Mouse (Mus musculus): ENCODE measurements around the gene Stk31. TPM values are rescaled to one million over a fixed set of nuclear protein-coding genes. Genes with fewer than 3 reads are reported as not detected.
A peak's percentile ranks its signal among the peaks of the same experiment; 100 is the strongest.
"Not testable (repeated sequence)": the region's sequence is repeated elsewhere in the genome, so short reads cannot be mapped to it uniquely, and the experiment has no call there.

The Stk31 gene
- total RNA-seq (2018; cell fraction: chromatin; rRNA removed), result not detected
- total RNA-seq (2018; cell fraction: cytosol; rRNA removed), result not detected
- total RNA-seq (2018; cell fraction: nucleus; rRNA removed), result not detected
- polyA plus RNA-seq (2018), result not detected in 3 replicates

- H3K79me2 ChIP-seq (ENCODE audit: inconsistent target), result no peaks in the 10 kb centered on the region
- no peak within 1 kb of the TSS for H3K27ac ChIP-seq
- H3K4me3 ChIP-seq (ENCODE audit: inconsistent target), result no peak within 1 kb of the TSS
- no peaks in the 10 kb centered on the region for H3K36me3 ChIP-seq (ENCODE audit: inconsistent target)
- WGBS (ENCODE audit: missing documents), result 94% methylated on average over 31 of the region's 34 CpGs
These were observed at the start of gene Stk31 for GRCm38 (mm10) chr6:49395316-49395715. TSS of gene Stk31 (plus strand) at chr6:49395604.

GRCm38 (mm10) chr6:49349826-49350225 is 45.6 kb upstream of the Stk31 start:
- Histone ChIP-seq H3K4me3 (ENCODE audit: inconsistent target) (no peak overlapping the region), H3K79me2 (ENCODE audit: inconsistent target) (no peaks in the 10 kb centered on the region), H3K36me3 (ENCODE audit: inconsistent target) (no peaks in the 10 kb centered on the region), H3K27ac (no peak overlapping the region)
- WGBS (ENCODE audit: missing documents), result 51% methylated on average over 7 of the region's 7 CpGs

GRCm38 (mm10) chr6:49354613-49355012 is 40.8 kb upstream of the Stk31 start:
- H3K4me3 ChIP-seq (ENCODE audit: inconsistent target), result no peak overlapping the region
- no peak overlapping the region for H3K27ac ChIP-seq
- H3K79me2 ChIP-seq (ENCODE audit: inconsistent target), result no peaks in the 10 kb centered on the region
- 88% methylated on average over 2 of the region's 3 CpGs for WGBS (ENCODE audit: missing documents)
- H3K36me3 ChIP-seq (ENCODE audit: inconsistent target), result no peaks in the 10 kb centered on the region

GRCm38 (mm10) chr6:49355171-49355570 is 40.2 kb upstream of the Stk31 start:
- Histone ChIP-seq H3K79me2 (ENCODE audit: inconsistent target) (no peaks in the 10 kb centered on the region), H3K36me3 (ENCODE audit: inconsistent target) (no peaks in the 10 kb centered on the region), H3K27ac (no peak overlapping the region), H3K4me3 (ENCODE audit: inconsistent target) (no peak overlapping the region)
- WGBS (ENCODE audit: missing documents), result 89% methylated on average over 4 of the region's 4 CpGs

GRCm38 (mm10) chr6:49360420-49360819 is 35.0 kb upstream of the Stk31 start:
- H3K27ac ChIP-seq, result no peak overlapping the region
- H3K36me3 ChIP-seq (ENCODE audit: inconsistent target), result no peaks in the 10 kb centered on the region
- no peak overlapping the region for H3K4me3 ChIP-seq (ENCODE audit: inconsistent target)
- no peaks in the 10 kb centered on the region for H3K79me2 ChIP-seq (ENCODE audit: inconsistent target)

GRCm38 (mm10) chr6:49367159-49368054 is 28.0 kb upstream of the Stk31 start, which contains the start of gene Fam221a:
TSS of gene Fam221a (plus strand) at chr6:49367739.
- no peaks in the 10 kb centered on the region for H3K79me2 ChIP-seq (ENCODE audit: inconsistent target)
- H3K4me3 ChIP-seq (ENCODE audit: inconsistent target), result peak within 1 kb of the TSS; percentile 46
- H3K36me3 ChIP-seq (ENCODE audit: inconsistent target), result no peaks in the 10 kb centered on the region
- WGBS (ENCODE audit: missing documents), result 9% methylated on average over 45 of the region's 49 CpGs
- H3K27ac ChIP-seq, result no peak within 1 kb of the TSS

GRCm38 (mm10) chr6:49368212-49368611 is 27.2 kb upstream of the Stk31 start:
- Histone ChIP-seq H3K4me3 (ENCODE audit: inconsistent target) (peak overlapping the region; percentile 46), H3K79me2 (ENCODE audit: inconsistent target) (no peaks in the 10 kb centered on the region), H3K27ac (no peak overlapping the region), H3K36me3 (ENCODE audit: inconsistent target) (no peaks in the 10 kb centered on the region)
- WGBS (ENCODE audit: missing documents), result 65% methylated on average over 3 of the region's 3 CpGs

- 86% methylated on average over 4 of the region's 4 CpGs for WGBS (ENCODE audit: missing documents)
- H3K27ac ChIP-seq, result no peak overlapping the region
- H3K4me3 ChIP-seq (ENCODE audit: inconsistent target), result no peak overlapping the region
- no peaks in the 10 kb centered on the region for H3K79me2 ChIP-seq (ENCODE audit: inconsistent target)
- no peaks in the 10 kb centered on the region for H3K36me3 ChIP-seq (ENCODE audit: inconsistent target)
These were observed 22.7 kb upstream of the Stk31 start for GRCm38 (mm10) chr6:49372705-49373104.

GRCm38 (mm10) chr6:49373943-49374342 is 21.5 kb upstream of the Stk31 start:
- Histone ChIP-seq H3K27ac (no peak overlapping the region), H3K36me3 (ENCODE audit: inconsistent target) (no peaks in the 10 kb centered on the region)
- WGBS (ENCODE audit: missing documents), result 96% methylated on average over 2 of the region's 2 CpGs

GRCm38 (mm10) chr6:49378328-49378727 is 17.1 kb upstream of the Stk31 start:
- Histone ChIP-seq H3K36me3 (ENCODE audit: inconsistent target) (no peaks in the 10 kb centered on the region), H3K27ac (no peak overlapping the region), H3K4me3 (ENCODE audit: inconsistent target) (no peak overlapping the region), H3K79me2 (ENCODE audit: inconsistent target) (no peaks in the 10 kb centered on the region)
- WGBS (ENCODE audit: missing documents), result 95% methylated on average over 12 of the region's 12 CpGs

More at GRCm38 (mm10) chr6:49373943-49374342, 21.5 kb upstream of the Stk31 start:
- Histone ChIP-seq H3K4me3 (ENCODE audit: inconsistent target) (no peak overlapping the region), H3K79me2 (ENCODE audit: inconsistent target) (no peaks in the 10 kb centered on the region)

- 100% methylated on average over 1 of the region's 1 CpGs for WGBS (ENCODE audit: missing documents)
- no peaks in the 10 kb centered on the region for H3K36me3 ChIP-seq (ENCODE audit: inconsistent target)
- H3K79me2 ChIP-seq (ENCODE audit: inconsistent target), result no peaks in the 10 kb centered on the region
- no peak overlapping the region for H3K4me3 ChIP-seq (ENCODE audit: inconsistent target)
- H3K27ac ChIP-seq, result no peak overlapping the region
These were observed 1.1 kb upstream of the Stk31 start for GRCm38 (mm10) chr6:49394276-49394675.

- Histone ChIP-seq H3K4me3 (ENCODE audit: inconsistent target) (no peak overlapping the region), H3K27ac (no peak overlapping the region), H3K36me3 (ENCODE audit: inconsistent target) (no peaks in the 10 kb centered on the region), H3K79me2 (ENCODE audit: inconsistent target) (no peaks in the 10 kb centered on the region)
These were observed 2.1 kb downstream of the Stk31 start for GRCm38 (mm10) chr6:49397466-49397865.

GRCm38 (mm10) chr6:49398365-49398764 is 3.0 kb downstream of the Stk31 start:
- Histone ChIP-seq H3K36me3 (ENCODE audit: inconsistent target) (no peaks in the 10 kb centered on the region), H3K79me2 (ENCODE audit: inconsistent target) (no peaks in the 10 kb centered on the region), H3K27ac (no peak overlapping the region), H3K4me3 (ENCODE audit: inconsistent target) (no peak overlapping the region)

GRCm38 (mm10) chr6:49410830-49411229 is 15.4 kb downstream of the Stk31 start:
- 94% methylated on average over 3 of the region's 3 CpGs for WGBS (ENCODE audit: missing documents)
- Histone ChIP-seq H3K36me3 (ENCODE audit: inconsistent target) (no peaks in the 10 kb centered on the region), H3K79me2 (ENCODE audit: inconsistent target) (no peaks in the 10 kb centered on the region), H3K27ac (no peak overlapping the region), H3K4me3 (ENCODE audit: inconsistent target) (no peak overlapping the region)

GRCm38 (mm10) chr6:49412967-49413366 is 17.6 kb downstream of the Stk31 start:
- H3K4me3 ChIP-seq (ENCODE audit: inconsistent target); H3K27ac ChIP-seq; H3K36me3 ChIP-seq (ENCODE audit: inconsistent target); H3K79me2 ChIP-seq (ENCODE audit: inconsistent target): not testable (repeated sequence)
- 94% methylated on average over 2 of the region's 2 CpGs for WGBS (ENCODE audit: missing documents)
